Mouse (Mus musculus) central nervous system, embryonic 14 days (tissue): ENCODE results near the gene Tmbim6. TPM values are rescaled to one million over a fixed set of nuclear protein-coding genes. Genes with fewer than 3 reads are reported as not detected.

Source experiments
- polyA plus RNA-seq: library from polyadenylated mRNA; depleted of rRNA; stranded (reverse); fragments of >200 nt; gene quantifications from 2 replicates; pipeline ENCODE4 v1.2.3, GENCODE M21; 2012; rRNA removed

Gene Tmbim6
- polyA plus RNA-seq = 173 and 181 TPM in 2 replicates

DNA sequence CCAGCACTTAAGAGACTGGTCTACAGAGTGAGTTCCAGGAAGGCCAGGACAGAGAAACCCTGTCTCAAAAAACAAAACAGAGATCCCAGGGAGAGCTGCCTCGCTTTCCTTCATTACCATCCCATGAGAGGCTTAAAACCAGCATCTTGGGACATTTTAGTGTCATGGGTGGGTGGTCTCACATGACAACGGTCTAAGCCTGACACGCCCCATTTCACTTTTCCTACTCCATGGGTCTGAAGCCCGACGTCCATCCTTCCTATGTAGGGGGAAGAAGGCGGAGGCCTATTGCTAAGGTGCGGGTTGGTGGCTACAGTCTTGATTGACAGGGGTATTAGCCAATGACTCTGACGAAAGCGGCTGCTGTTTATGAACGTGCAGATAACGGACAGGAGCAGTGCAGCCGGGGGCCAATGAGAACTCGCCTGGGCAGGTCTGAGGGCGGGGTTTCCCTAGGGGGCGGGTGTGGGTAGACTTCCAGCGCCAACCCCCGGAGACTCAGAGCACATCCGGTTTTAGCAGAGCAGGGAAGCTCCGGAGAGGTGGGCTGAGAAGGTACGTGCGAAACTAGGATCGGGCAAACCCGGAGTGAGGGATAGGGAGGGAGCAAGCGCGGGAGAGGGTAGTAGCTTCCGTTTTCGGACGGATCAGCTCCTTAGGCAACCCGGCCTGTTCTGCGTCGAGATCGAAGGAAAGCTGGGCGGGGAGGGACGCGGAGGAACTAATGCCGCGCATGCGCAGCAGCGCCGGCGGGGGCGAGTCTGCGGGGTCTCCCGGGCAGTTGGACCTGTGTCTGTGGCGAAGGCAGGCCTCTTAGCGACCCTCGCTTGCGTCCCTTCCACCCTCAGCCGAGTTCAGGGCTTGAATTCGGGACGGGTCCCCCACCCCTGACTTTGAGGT lies at the start of gene Tmbim6:
Tmbim6 (plus strand) TSS at position 397 of the 900 bp plus-strand sequence.

GRCm38 (mm10) chr15:99370259-99370691 lies 22.4 kb upstream of the Tmbim6 start, which contains the start of gene Fmnl3:
Fmnl3 (minus strand) TSS chr15:99370482.

DNA sequence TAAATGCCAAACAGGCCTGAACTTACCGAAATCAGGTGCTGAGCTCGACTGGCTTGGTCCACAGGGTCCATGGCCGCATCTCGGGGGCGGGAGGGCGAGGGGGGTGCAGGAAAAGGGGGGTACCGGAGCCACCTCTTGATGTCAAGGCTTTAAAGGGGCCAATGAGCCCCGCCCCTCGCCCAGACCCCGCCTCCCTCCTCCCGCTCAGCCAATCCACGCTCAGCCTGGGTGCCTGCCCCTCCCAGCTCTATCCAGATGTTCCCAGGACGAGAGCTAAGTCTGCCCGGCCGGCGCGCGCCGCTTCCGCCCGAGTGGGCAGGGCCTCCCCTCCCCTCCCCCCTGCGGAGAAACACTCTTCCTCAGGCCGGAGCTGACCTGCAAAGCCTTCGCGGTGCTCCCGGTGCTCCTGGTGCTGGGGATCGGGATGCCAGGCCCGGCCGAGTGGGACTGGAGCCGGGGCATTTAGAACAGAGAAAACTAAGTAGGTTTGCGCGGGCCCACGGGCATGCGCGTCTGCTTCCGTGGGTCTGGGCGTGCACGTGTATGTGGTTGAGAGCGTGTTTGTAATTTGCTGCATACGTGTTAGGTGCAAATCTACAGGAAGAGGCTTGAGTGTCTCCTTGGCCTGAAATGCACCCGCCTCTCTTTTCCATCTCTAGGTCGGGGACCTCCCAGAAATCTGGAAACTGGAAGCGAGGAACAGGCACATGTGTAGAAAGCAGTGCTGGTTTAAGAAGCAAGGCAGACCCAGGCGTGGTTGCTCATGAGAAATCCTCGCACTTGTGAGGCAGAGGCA lies 65.1 kb downstream of the Tmbim6 start, which contains the start of gene Nckap5l:
Nckap5l (minus strand) TSS at position 143 of the 796 bp plus-strand sequence.

Other genes with a start within 250 kb of the Tmbim6 start
- gene Kcnh3, start 168.0 kb upstream of the Tmbim6 start, polyA plus RNA-seq = 3.7 and 6.5 TPM in 2 replicates
- gene Mcrs1, start 140.9 kb upstream of the Tmbim6 start, polyA plus RNA-seq = 131 and 143 TPM in 2 replicates
- 206 and 211 TPM in 2 replicates for gene Prpf40b, start 97.8 kb upstream of the Tmbim6 start, polyA plus RNA-seq
- 0.34 and 0.36 TPM in 2 replicates for gene Fam186b, start 97.0 kb upstream of the Tmbim6 start, polyA plus RNA-seq
- gene Fmnl3, start 22.4 kb upstream of the Tmbim6 start, polyA plus RNA-seq = 25.0 and 32.9 TPM in 2 replicates
- 19.7 and 23.8 TPM in 2 replicates for gene Nckap5l, start 64.9 kb downstream of the Tmbim6 start, polyA plus RNA-seq
- 13.6 and 15.7 TPM in 2 replicates for gene Bcdin3d, start 81.8 kb downstream of the Tmbim6 start, polyA plus RNA-seq
- gene Faim2, start 135.3 kb downstream of the Tmbim6 start, polyA plus RNA-seq = 5.2 and 7.8 TPM in 2 replicates
- gene Aqp2, start 186.2 kb downstream of the Tmbim6 start, polyA plus RNA-seq = not detected in 2 replicates
- 0.86 and 1.3 TPM in 2 replicates for gene Aqp5, start 197.9 kb downstream of the Tmbim6 start, polyA plus RNA-seq
- 2.8 and 4.0 TPM in 2 replicates for gene Aqp6, start 208.5 kb downstream of the Tmbim6 start, polyA plus RNA-seq